Mouse (Mus musculus) small intestine, adult 2 months (tissue): ENCODE results near the gene Rpap2.

ENCODE experiments used
- CTCF ChIP-seq: fragments of 200-500 bp; IDR thresholded peaks from 2 replicates; pipeline ENCODE4 v1.5.1; 2012; ENCODE audit warnings: low read depth, mild to moderate bottlenecking, control low read depth, inconsistent platforms, low read length, moderate library complexity, mixed read lengths; ENCODE audit not compliant: insufficient replicate concordance, insufficient read length; ENCODE audit errors: extremely low read depth
- POLR2A ChIP-seq: fragments of 200-500 bp; IDR thresholded peaks from 2 replicates; pipeline ENCODE4 v1.6.1; 2012; ENCODE audit warnings: low read depth, mild to moderate bottlenecking, control low read depth, inconsistent platforms, low read length, moderate library complexity

DNA sequence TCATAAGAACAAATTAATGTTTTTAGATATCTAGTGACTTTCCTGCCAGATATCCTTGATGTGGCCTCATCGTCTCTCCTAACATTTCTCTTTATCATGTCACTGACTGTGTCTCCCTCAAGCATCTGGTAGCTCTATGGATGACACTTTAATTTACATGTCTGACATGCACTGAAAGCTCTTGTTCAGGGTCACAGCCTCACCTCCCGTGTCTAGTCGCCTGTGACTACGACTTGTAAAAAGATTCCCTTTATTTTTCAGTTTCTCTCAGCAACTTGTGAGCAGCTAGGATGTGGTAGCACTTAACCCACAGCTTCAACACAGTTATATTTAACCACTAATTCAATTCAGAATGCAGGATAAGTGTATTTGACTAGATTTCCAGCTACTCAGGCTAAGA lies 50.4 kb downstream of the Rpap2 start:
- TF ChIP-seq CTCF (no peak), POLR2A (no peak)
